11 mouse cellular contexts compared by ENCODE assay signal in genomic region chr10:116727702-116728298, GRCm38 (mm10).
A peak's percentile ranks its signal among the peaks of the same experiment; 100 is the strongest.
DNase-seq lines count a peak whose midpoint lies in the region; ATAC-seq and TF ChIP-seq lines count a peak whose summit lies in the region.
"Had no signal": no experiment of that assay in that cellular context is flagged by ENCODE, and none has a peak within 500 bp of the region (broad histone marks: within the 10 kb centered on the region; RNA-seq: fewer than 3 reads in every experiment).

No protein-coding gene starts in this region.

- WGBS in forebrain, embryonic 13.5 days, result 28% methylated on average over 14 of the region's 14 CpGs
- WGBS in forebrain, postnatal 0 days, result 32% methylated on average over 14 of the region's 14 CpGs
- 33% methylated on average over 13 of the region's 14 CpGs for WGBS in neural tube, embryonic 11.5 days
- 22% methylated on average over 14 of the region's 14 CpGs for WGBS in liver, embryonic 13.5 days (ENCODE audit: insufficient replicate concordance)
- WGBS in cerebellum, adult 2 months, result 61% methylated on average over 14 of the region's 14 CpGs

- H3K9ac ChIP-seq in forebrain, embryonic 13.5 days, result no peak overlapping the region
- H3K9ac ChIP-seq in forebrain, postnatal 0 days, result no peak overlapping the region
- no peak overlapping the region for H3K9ac ChIP-seq in neural tube, embryonic 11.5 days (ENCODE audit: low read length)
- no peak overlapping the region for H3K9ac ChIP-seq in liver, embryonic 13.5 days

- no peaks in the 10 kb centered on the region for H3K9me3 ChIP-seq in forebrain, embryonic 13.5 days (replicated peaks)
- no peaks in the 10 kb centered on the region for H3K9me3 ChIP-seq in forebrain, postnatal 0 days (ENCODE audit: low read length)
- H3K9me3 ChIP-seq in neural tube, embryonic 11.5 days (ENCODE audit: control insufficient read depth, low read length), result no peaks in the 10 kb centered on the region
- no peaks in the 10 kb centered on the region for H3K9me3 ChIP-seq in liver, embryonic 13.5 days (replicated peaks)

- H3K4me2 ChIP-seq in forebrain, embryonic 13.5 days, result 0 out of 2 replicates have a peak overlapping the region, but pooled peaks have one; percentile 5
- H3K4me2 ChIP-seq in forebrain, postnatal 0 days (ENCODE audit: low read depth), result no peak overlapping the region
- peak overlapping the region; percentile 3; the same call in 1 of the 2 replicates for H3K4me2 ChIP-seq in neural tube, embryonic 11.5 days (ENCODE audit: low read depth)
- peak overlapping the region; percentile 8; the same call in 1 of the 2 replicates for H3K4me2 ChIP-seq in liver, embryonic 13.5 days

- H3K36me3 ChIP-seq in forebrain, embryonic 13.5 days (ENCODE audit: poor library complexity, severe bottlenecking), result no peaks in the 10 kb centered on the region
- H3K36me3 ChIP-seq in forebrain, postnatal 0 days (ENCODE audit: insufficient read depth), result no peaks in the 10 kb centered on the region
- no peaks in the 10 kb centered on the region for H3K36me3 ChIP-seq in neural tube, embryonic 11.5 days (ENCODE audit: control insufficient read depth, insufficient read depth, low read length)
- H3K36me3 ChIP-seq in liver, embryonic 13.5 days, result no peaks in the 10 kb centered on the region

- ATAC-seq in forebrain, embryonic 13.5 days, result no peak
- ATAC-seq in forebrain, postnatal 0 days, result no peak
- ATAC-seq in neural tube, embryonic 11.5 days (ENCODE audit: insufficient read depth, low FRiP score, low TSS enrichment), result no peak
- ATAC-seq in liver, embryonic 13.5 days (ENCODE audit: low read depth), result no peak

- no peak for TF ChIP-seq POLR2A in cerebellum, adult 2 months (IDR thresholded peaks at IDR 0.05; ENCODE audit: borderline replicate concordance, insufficient read depth, low read length)

- peaks cover 5% of the 10 kb centered on the region; the same call in 1 of the 2 replicates for H3K4me1 ChIP-seq in forebrain, embryonic 13.5 days
- no peaks in the 10 kb centered on the region for H3K4me1 ChIP-seq in forebrain, postnatal 0 days (ENCODE audit: insufficient read depth)
- no peaks in the 10 kb centered on the region for H3K4me1 ChIP-seq in neural tube, embryonic 11.5 days (ENCODE audit: control insufficient read depth, insufficient read depth, low read length)
- no peaks in the 10 kb centered on the region for H3K4me1 ChIP-seq in liver, embryonic 13.5 days (replicated peaks)
- H3K4me1 ChIP-seq in cerebellum, adult 2 months (ENCODE audit: control insufficient read depth, insufficient read depth, low read length), result no peaks in the 10 kb centered on the region

- H3K4me3 ChIP-seq in forebrain, embryonic 13.5 days, result no peak overlapping the region
- H3K4me3 ChIP-seq in forebrain, postnatal 0 days (ENCODE audit: low read depth, low read length), result no peak overlapping the region
- H3K4me3 ChIP-seq in neural tube, embryonic 11.5 days (ENCODE audit: low read depth, low read length), result no peak overlapping the region
- no peak overlapping the region for H3K4me3 ChIP-seq in liver, embryonic 13.5 days (replicated peaks)
- H3K4me3 ChIP-seq in cerebellum, adult 2 months (replicated peaks; ENCODE audit: insufficient read depth, low read depth, low read length), result no peak overlapping the region
- H3K4me3 ChIP-seq: erythroblast, embryonic 14.5 days had no signal

- no peak overlapping the region for H3K27ac ChIP-seq in forebrain, embryonic 13.5 days
- H3K27ac ChIP-seq in forebrain, postnatal 0 days (ENCODE audit: low read depth, low read length), result no peak overlapping the region
- H3K27ac ChIP-seq in neural tube, embryonic 11.5 days (ENCODE audit: low read depth, low read length), result no peak overlapping the region
- H3K27ac ChIP-seq in liver, embryonic 13.5 days, result no peak overlapping the region
- H3K27ac ChIP-seq in cerebellum, adult 2 months (ENCODE audit: insufficient read depth, low read length), result no peak overlapping the region

- DNase-seq in forebrain, postnatal 0 days, result no peak
- DNase-seq in neural tube, embryonic 11.5 days (ENCODE audit: low spot score), result no peak
- DNase-seq in neural tube, embryonic 10.5 days (ENCODE audit: extremely low spot score, low spot score), result no peak
- no peak for DNase-seq in liver, embryonic 13.5 days
- no peak for DNase-seq in adrenal gland, postnatal 10 days
- DNase-seq in cerebellum, adult 2 months, result no peak
- no peak for DNase-seq in thymus, adult 18-20 months
- DNase-seq: kidney, adult 2 months; right cerebral cortex, postnatal 4 days had no signal

- TF ChIP-seq CTCF in forebrain, postnatal 0 days (IDR thresholded peaks at IDR 0.05; ENCODE audit: low read depth), result no peak
- no peak for TF ChIP-seq CTCF in cerebellum, adult 2 months (IDR thresholded peaks at IDR 0.05; ENCODE audit: borderline replicate concordance, insufficient read depth, low read depth, low read length)

- no peaks in the 10 kb centered on the region for H3K27me3 ChIP-seq in forebrain, embryonic 13.5 days
- H3K27me3 ChIP-seq in forebrain, postnatal 0 days (ENCODE audit: insufficient read depth, low read length), result no peaks in the 10 kb centered on the region
- H3K27me3 ChIP-seq in neural tube, embryonic 11.5 days (ENCODE audit: control insufficient read depth, insufficient read depth, low read length), result no peaks in the 10 kb centered on the region
- 0 out of 2 replicates have a peak, but pooled peaks cover 7% of the 10 kb centered on the region for H3K27me3 ChIP-seq in liver, embryonic 13.5 days
- H3K27me3 ChIP-seq in cerebellum, adult 2 months (ENCODE audit: control insufficient read depth, insufficient read depth, low read length), result no peaks in the 10 kb centered on the region
